Mouse (Mus musculus) frontal cortex, adult 2 months (tissue): ENCODE data around the gene Aldh3a2. TPM values are rescaled to one million over a fixed set of nuclear protein-coding genes. Genes with fewer than 3 reads are reported as not detected.
"Not testable (repeated sequence)": the region's sequence is repeated elsewhere in the genome, so short reads cannot be mapped to it uniquely, and the experiment has no call there.

Source experiments
- DNase-seq, 2 experiments: peaks; one replicate each; pipeline ENCODE4 v3.0.0; 2022; ENCODE audit warnings: low spot score in 1 of 2; ENCODE audit errors: extremely low spot score in 1 of 2
- polyA plus RNA-seq: library from polyadenylated mRNA; depleted of rRNA; stranded (reverse); fragments of >200 nt; gene quantifications from 2 replicates; pipeline ENCODE4 v1.2.3, GENCODE M21; 2012; rRNA removed

Aldh3a2 gene
- polyA plus RNA-seq, 1 experiment: 52.6 TPM

DNA sequence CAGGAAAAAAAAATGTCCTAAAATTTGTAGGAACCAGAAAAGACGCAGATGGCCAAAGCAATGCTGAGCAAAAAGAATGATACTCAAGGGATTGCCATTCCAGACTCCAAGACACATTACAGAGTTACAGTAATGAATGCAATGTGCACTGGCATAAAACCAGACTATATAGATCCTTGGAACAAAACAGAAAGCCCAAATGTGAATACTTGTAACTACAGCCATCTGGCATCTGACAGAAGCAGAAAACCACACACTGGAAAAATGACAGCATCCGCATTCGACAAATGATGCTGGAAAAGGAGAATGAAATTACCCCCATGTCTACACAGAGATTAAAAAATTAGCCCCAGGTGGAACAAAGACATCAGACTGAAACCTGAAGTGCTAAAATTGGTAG is 86.9 kb downstream of the Aldh3a2 start:
- DNase-seq: peak in 1 of 2 experiments; percentile 48

DNA sequence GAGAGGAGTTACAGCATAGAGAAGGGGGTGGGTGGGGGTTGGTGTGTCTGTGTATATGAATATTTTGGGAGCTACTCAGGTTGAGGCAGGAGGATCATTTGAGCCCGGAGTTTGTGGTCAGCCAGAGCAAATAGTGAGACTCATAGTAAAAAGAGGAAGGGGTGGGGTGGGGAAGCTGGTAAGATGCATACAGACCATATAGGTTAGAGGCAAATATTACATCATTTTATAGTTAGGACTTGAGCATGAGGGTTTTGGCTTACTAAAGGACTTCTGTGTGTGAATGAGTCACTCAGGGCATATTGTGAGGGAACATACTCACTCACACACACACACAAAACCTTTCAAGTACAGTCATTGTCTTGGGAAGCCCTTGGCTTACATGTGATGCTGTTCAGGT is 90.9 kb downstream of the Aldh3a2 start:
- no peak for DNase-seq

DNA sequence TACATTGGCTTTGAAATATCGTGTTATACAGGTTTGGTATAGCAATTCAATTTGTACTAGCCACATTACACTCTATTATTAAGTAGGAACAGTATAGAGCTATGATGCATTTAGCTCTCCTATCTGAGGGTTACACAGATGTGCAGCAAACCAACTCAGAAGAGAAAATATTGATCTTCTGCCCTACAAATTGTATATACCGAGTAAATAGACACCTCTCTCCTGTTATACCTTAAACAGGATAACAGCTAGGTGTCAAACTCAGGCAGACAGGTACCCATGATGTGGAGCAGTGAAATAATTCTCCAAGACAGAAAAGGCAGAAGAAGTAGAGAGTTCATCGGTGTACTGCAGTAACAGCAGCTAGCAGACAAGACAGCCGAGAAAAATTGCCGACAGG is 91.5 kb downstream of the Aldh3a2 start:
- no peak for DNase-seq

DNA sequence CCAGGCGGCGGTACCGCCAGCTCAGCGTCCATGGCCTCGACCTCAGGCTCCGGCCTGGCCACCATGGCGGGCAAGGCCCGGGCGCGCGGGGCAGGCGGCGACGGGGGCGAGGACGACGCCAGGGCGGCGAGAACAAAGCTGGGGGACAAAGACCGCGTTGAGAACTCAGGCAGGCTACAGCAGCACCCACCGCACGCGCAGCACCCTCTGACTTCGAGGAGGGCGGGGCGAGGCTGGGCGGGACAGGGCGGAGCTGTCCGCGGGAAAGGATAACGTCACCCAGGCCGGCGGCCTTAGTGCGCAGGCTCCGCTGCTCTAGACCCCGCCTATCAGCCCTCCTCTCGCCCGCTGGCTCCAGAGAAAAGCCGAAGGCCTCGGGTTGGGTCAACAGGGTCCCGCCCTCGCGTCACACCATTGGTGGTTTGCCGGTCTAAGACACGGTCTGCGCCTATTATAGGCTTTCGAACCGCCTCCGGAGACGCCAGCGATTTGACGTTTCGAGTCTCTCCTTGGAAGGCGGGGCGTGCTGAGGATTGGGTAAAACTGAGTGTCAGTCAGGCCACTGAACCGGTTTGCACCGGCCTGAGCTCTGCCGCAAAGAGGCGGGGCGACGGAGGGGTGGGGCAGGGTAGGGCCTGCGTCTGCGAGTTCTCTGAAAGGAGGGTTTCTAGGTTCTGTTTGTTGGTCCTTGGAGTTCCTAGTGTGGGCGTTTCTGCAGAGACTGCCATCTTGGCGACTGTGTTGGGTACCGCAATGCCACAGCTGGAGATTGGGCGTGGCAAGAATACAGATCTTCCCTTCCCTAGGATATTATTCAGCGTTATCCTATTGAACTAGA is 92.2 kb downstream of the Aldh3a2 start, which contains the start of gene Usp22:
Usp22 (minus strand) TSS at position 235 of the 838 bp plus-strand sequence.
- DNase-seq: peak; percentile 100

- DNase-seq: peak in 1 of 2 experiments; percentile 37
Measured at GRCm38 (mm10) chr11:61174291-61174820, 92.9 kb downstream of the Aldh3a2 start.

GRCm38 (mm10) chr11:61173477-61173876 is 93.8 kb downstream of the Aldh3a2 start:
- DNase-seq: not testable (repeated sequence)

Other genes starting within 250 kb of the Aldh3a2 start
- 17.8 and 19.5 TPM in 2 replicates for gene Kcnj12, start 244.9 kb downstream of the Aldh3a2 start, polyA plus RNA-seq
- gene Tnfrsf13b, start 140.7 kb downstream of the Aldh3a2 start, polyA plus RNA-seq: 2.6 and 3.6 TPM in 2 replicates
- gene Usp22, start 92.4 kb downstream of the Aldh3a2 start, polyA plus RNA-seq: 152 and 176 TPM in 2 replicates
- gene Aldh3a1, start 59.9 kb downstream of the Aldh3a2 start, polyA plus RNA-seq: 0.48 and 0.84 TPM in 2 replicates
- gene Slc47a2, start 75.4 kb upstream of the Aldh3a2 start, polyA plus RNA-seq: 0.14 and 0.27 TPM in 2 replicates
- 4.8 TPM in 2 replicates for gene Slc47a1, start 110.9 kb upstream of the Aldh3a2 start, polyA plus RNA-seq
- gene Rnf112, start 186.7 kb upstream of the Aldh3a2 start, polyA plus RNA-seq: 317 and 322 TPM in 2 replicates
- gene Mfap4, start 218.0 kb upstream of the Aldh3a2 start, polyA plus RNA-seq: 4.0 and 4.3 TPM in 2 replicates
- 34.8 and 35.2 TPM in 2 replicates for gene Mapk7, start 226.9 kb upstream of the Aldh3a2 start, polyA plus RNA-seq
- gene B9d1, start 237.7 kb upstream of the Aldh3a2 start, polyA plus RNA-seq: 46.8 and 50.6 TPM in 2 replicates